Mouse (Mus musculus): Measurements from ENCODE around the gene Ranbp3.

DNA sequence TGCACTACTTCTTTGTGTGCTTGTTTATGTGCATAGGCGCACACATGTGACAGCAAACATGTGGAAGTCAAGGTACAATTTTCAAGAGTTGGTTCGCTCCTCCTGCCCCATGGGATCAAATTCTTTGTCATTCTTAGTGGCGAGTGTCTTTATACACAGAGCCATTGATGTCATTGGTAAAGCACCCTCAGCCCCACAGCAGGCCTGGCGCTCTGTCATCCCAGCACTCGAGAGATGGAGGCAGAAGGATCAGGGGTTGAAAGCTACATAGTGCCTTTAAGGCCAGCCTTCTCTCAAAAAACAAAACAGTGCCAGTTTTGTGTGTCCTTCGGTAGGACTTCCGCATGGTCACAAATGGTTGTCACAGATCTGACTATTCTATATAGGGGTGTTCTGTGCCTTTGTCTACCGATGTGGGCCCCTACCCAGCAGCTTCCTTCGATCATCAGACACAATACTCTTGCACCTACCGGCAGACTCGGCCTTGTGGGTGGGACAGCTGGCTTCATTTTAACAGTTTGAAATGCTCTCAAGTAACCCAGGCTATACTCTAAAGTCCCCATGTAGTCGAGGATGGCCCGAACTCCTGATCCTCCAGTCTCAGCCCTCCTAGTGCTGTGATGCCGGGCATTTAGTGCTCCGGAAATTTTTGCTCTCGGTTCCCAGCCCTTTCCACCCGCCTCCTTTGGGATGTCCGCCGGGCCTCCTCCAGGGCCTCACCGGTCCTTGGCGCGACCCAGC is 43.0 kb downstream of the Ranbp3 start:
- TF ChIP-seq POLR2A (IDR thresholded peaks at IDR 0.05; ENCODE audit: borderline replicate concordance, extremely low read depth, low read depth, low read length) (no peak), CTCF (IDR thresholded peaks at IDR 0.05; ENCODE audit: insufficient read depth, low read length) (no peak)
